Mouse (Mus musculus) heart, embryonic 10.5 days (tissue): ENCODE data around the gene Slc8a1. TPM values are rescaled to one million over a fixed set of nuclear protein-coding genes. Genes with fewer than 3 reads are reported as not detected.

ENCODE experiments used
- DNase-seq: peaks from one replicate; pipeline ENCODE4 v3.0.0-alpha.2; 2017; ENCODE audit warnings: low spot score
- H3K27ac ChIP-seq: fragments of 300-500 bp; sonication (generic); 2 replicates; pipeline ENCODE4 v1.5.1; 2016; ENCODE audit warnings: mild to moderate bottlenecking
- H3K27me3 ChIP-seq: fragments of 300-500 bp; sonication (generic); 2 replicates; pipeline ENCODE4 v1.6.1; 2016; ENCODE audit warnings: mild to moderate bottlenecking; ENCODE audit not compliant: poor library complexity, insufficient read depth, severe bottlenecking
- H3K36me3 ChIP-seq: fragments of 300-500 bp; sonication (generic); 2 replicates; pipeline ENCODE4 v1.6.1; 2016; ENCODE audit warnings: mild to moderate bottlenecking, moderate library complexity
- H3K4me1 ChIP-seq: fragments of 300-500 bp; sonication (generic); 2 replicates; pipeline ENCODE4 v1.6.1; 2016; ENCODE audit warnings: mild to moderate bottlenecking
- H3K4me3 ChIP-seq: fragments of 300-500 bp; sonication (generic); 2 replicates; pipeline ENCODE4 v1.5.1; 2016; ENCODE audit warnings: mild to moderate bottlenecking, moderate library complexity
- H3K9me3 ChIP-seq: fragments of 300-500 bp; sonication (generic); 2 replicates; pipeline ENCODE4 v1.6.1; 2016; ENCODE audit warnings: mild to moderate bottlenecking, moderate library complexity
- WGBS: fragments of 180-500 bp; shearing (Covaris S2); methylation state at CpG from one replicate; pipeline ENCODE4 v1.1.7; 2016; 5-methylcytosine and 5-hydroxymethylcytosine counted together
- polyA plus RNA-seq: library from polyadenylated mRNA; unstranded; fragments of >200 nt; fragmentation: Nextera tagmentation; extraction: Ambion mirVana; gene quantifications from 2 replicates; pipeline ENCODE4 v1.2.1, GENCODE M21; 2016

Gene Slc8a1
- polyA plus RNA-seq, 1 experiment from 2014 or later, result 58.1 TPM

DNA sequence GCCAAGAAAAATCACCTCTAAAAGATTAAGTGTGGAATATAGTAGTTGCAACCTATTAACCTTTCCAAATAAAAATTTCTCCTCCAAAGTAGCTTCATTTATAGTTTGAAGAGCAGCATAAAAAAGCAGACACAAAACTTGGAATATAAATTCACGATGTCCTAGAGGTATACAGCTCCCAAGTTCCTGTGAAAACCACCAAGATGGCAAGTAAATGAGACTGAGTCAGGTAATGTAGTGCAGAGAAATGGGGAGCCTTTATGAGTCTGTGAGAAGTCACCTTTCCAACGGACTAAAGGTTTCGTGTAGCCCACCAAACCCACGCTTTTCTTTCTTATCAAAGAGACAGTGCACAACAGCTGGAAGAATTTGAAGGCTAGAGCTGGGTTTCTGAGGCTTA, 224.2 kb downstream of the Slc8a1 start:
- no peaks in the 10 kb centered on the region for H3K27me3 ChIP-seq
- H3K9me3 ChIP-seq, result no peaks in the 10 kb centered on the region
- no peak overlapping the region for H3K4me3 ChIP-seq
- WGBS, result 75% methylated on average over 4 of the region's 4 CpGs
- DNase-seq, result no peak
- H3K27ac ChIP-seq, result no peak overlapping the region
- H3K4me1 ChIP-seq, result peaks cover 11% of the 10 kb centered on the region; the same call in 1 of the 2 replicates
- no peaks in the 10 kb centered on the region for H3K36me3 ChIP-seq

- WGBS, result 74% methylated on average over 6 of the region's 6 CpGs
- no peak overlapping the region for H3K4me3 ChIP-seq
- H3K4me1 ChIP-seq, result peaks cover 11% of the 10 kb centered on the region; the same call in 1 of the 2 replicates
- DNase-seq, result no peak
- no peaks in the 10 kb centered on the region for H3K27me3 ChIP-seq
- no peaks in the 10 kb centered on the region for H3K9me3 ChIP-seq
- H3K27ac ChIP-seq, result no peak overlapping the region
- H3K36me3 ChIP-seq, result no peaks in the 10 kb centered on the region
Observed at GRCm38 (mm10) chr17:81513368-81513958, 224.7 kb downstream of the Slc8a1 start.

GRCm38 (mm10) chr17:81505162-81505685, 233.0 kb downstream of the Slc8a1 start:
- Histone ChIP-seq H3K36me3 (no peaks in the 10 kb centered on the region), H3K4me3 (no peak overlapping the region), H3K4me1 (peaks cover 4% of the 10 kb centered on the region; the same call in 1 of the 2 replicates), H3K27ac (no peak overlapping the region), H3K27me3 (no peaks in the 10 kb centered on the region), H3K9me3 (no peaks in the 10 kb centered on the region)
- WGBS, result 81% methylated on average over 5 of the region's 5 CpGs
- DNase-seq, result no peak

DNA sequence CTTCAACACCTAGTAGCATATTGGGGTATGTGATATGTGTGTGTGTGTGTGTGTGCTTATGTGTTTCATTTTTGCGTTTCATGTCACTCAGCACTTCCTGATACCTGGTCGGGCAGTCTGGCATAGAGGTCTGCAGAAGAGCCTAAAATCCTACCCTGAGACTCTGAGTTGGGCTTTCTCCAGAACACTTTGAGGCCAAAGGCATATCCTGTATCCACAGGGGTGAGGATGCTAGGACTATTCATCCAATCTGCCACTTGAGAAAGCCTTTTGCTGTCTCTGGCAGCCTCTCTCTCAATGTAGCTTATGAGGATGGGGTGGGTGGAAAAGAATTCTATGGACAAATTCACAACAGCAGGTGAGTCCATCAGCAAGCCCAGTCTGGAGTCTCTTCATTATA, 234.1 kb downstream of the Slc8a1 start:
- no peak overlapping the region for H3K27ac ChIP-seq
- H3K27me3 ChIP-seq, result no peaks in the 10 kb centered on the region
- DNase-seq, result no peak

DNA sequence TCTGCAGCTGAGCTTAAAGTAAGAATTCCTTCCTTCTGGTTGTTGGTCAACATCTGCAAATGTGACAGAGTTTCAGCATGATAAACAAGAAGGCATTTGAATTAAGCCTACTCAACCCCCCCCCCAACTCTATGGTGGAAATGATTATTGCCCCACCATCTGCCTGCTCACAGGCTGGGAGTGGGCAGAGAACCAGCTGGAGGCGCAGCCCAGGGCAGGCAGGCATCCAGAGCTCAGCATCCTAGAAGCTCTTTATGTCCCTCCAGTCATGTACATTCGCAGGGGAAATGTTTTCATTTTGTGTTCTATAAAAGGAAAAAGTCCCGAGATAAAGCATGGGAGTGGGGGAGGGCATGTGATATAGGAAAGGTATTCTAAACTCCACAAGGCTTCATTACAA, 235.4 kb downstream of the Slc8a1 start:
- no peaks in the 10 kb centered on the region for H3K27me3 ChIP-seq
- H3K4me1 ChIP-seq, result peaks cover 4% of the 10 kb centered on the region; the same call in 1 of the 2 replicates
- H3K36me3 ChIP-seq, result no peaks in the 10 kb centered on the region
- no peak overlapping the region for H3K4me3 ChIP-seq
- no peak for DNase-seq
- H3K9me3 ChIP-seq, result no peaks in the 10 kb centered on the region
- no peak overlapping the region for H3K27ac ChIP-seq
- 68% methylated on average over 3 of the region's 3 CpGs for WGBS

More for the DNA sequence above, 234.1 kb downstream of the Slc8a1 start:
- no peaks in the 10 kb centered on the region for H3K9me3 ChIP-seq
- H3K36me3 ChIP-seq, result no peaks in the 10 kb centered on the region
- no peak overlapping the region for H3K4me3 ChIP-seq
- H3K4me1 ChIP-seq, result peaks cover 4% of the 10 kb centered on the region; the same call in 1 of the 2 replicates
- 73% methylated on average over 2 of the region's 2 CpGs for WGBS

GRCm38 (mm10) chr17:81500686-81501407, 237.3 kb downstream of the Slc8a1 start:
- H3K27me3 ChIP-seq, result no peaks in the 10 kb centered on the region
- peaks cover 4% of the 10 kb centered on the region; the same call in 1 of the 2 replicates for H3K4me1 ChIP-seq
- H3K9me3 ChIP-seq, result no peaks in the 10 kb centered on the region
- H3K4me3 ChIP-seq, result no peak overlapping the region
- WGBS, result 85% methylated on average over 5 of the region's 5 CpGs
- H3K27ac ChIP-seq, result no peak overlapping the region
- no peak for DNase-seq
- no peaks in the 10 kb centered on the region for H3K36me3 ChIP-seq

DNA sequence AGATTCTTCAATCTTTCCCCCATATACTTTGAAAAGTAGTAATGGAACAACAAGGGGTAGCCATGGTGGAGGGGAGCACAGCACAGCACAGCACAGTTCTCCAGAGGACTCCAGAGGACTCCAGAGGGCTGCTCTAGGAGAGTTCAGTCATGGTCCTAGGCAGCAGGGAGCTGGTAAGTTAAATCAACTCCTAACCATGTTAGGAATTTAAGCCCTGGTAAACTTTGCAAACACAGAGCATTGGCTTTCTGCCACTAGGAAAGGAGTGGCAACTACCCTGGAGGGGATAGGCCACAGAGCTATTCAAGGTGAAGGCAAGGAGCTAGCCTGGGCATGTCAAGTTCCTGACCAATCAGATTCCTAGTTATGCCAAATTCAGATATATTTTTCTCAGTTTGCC, 240.3 kb downstream of the Slc8a1 start:
- Histone ChIP-seq H3K4me1 (peaks cover 10% of the 10 kb centered on the region; the same call in 1 of the 2 replicates), H3K36me3 (no peaks in the 10 kb centered on the region), H3K27me3 (no peaks in the 10 kb centered on the region), H3K27ac (no peak overlapping the region), H3K9me3 (no peaks in the 10 kb centered on the region), H3K4me3 (no peak overlapping the region)
- DNase-seq, result no peak

- Histone ChIP-seq H3K9me3 (no peaks in the 10 kb centered on the region), H3K27ac (no peak overlapping the region), H3K27me3 (no peaks in the 10 kb centered on the region), H3K36me3 (no peaks in the 10 kb centered on the region), H3K4me1 (peaks cover 10% of the 10 kb centered on the region; the same call in 1 of the 2 replicates), H3K4me3 (no peak overlapping the region)
- 67% methylated on average over 1 of the region's 1 CpGs for WGBS
- no peak for DNase-seq
Observed at GRCm38 (mm10) chr17:81496616-81497015, 241.6 kb downstream of the Slc8a1 start.

DNA sequence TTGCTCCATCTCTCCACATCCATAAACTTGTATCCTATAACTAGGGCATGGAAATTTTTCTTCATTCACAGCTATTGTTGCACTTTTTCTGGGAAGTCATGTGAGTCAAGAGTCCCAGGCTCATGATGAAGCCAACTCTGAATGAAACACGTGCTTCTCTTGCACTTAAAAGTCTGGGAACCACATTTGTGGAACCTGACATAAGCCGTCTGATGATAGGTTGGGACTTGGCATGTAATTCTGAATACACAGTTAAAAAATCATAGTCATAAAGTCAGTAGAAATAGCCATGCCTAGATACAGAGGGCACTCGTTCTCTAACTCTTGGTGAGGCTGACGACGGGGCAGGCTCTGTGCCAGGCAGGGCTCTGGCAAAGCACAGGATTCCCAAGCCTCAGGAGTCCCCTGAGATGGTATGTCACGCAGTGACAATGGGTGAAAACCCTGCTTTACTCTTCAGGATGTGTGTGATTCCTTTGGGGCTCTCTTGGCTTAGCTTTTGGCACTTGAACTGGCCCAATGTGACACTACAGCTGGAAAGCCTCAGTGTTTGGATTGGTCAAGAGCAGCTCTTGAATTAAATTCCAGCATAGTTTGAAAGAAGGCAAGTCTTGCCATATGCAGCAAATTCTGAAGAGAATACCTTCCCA, 245.8 kb downstream of the Slc8a1 start:
- DNase-seq, result no peak
- no peak overlapping the region for H3K4me3 ChIP-seq
- H3K27me3 ChIP-seq, result no peaks in the 10 kb centered on the region
- H3K36me3 ChIP-seq, result no peaks in the 10 kb centered on the region
- no peaks in the 10 kb centered on the region for H3K9me3 ChIP-seq
- H3K4me1 ChIP-seq, result 0 out of 2 replicates have a peak, but pooled peaks cover 6% of the 10 kb centered on the region
- WGBS, result 82% methylated on average over 6 of the region's 6 CpGs
- no peak overlapping the region for H3K27ac ChIP-seq

GRCm38 (mm10) chr17:81486388-81486787, 251.8 kb downstream of the Slc8a1 start:
- no peaks in the 10 kb centered on the region for H3K27me3 ChIP-seq
- no peak overlapping the region for H3K4me3 ChIP-seq
- DNase-seq, result no peak
- 65% methylated on average over 1 of the region's 1 CpGs for WGBS
- peaks cover 12% of the 10 kb centered on the region; the same call in 1 of the 2 replicates for H3K4me1 ChIP-seq
- H3K9me3 ChIP-seq, result no peaks in the 10 kb centered on the region
- no peaks in the 10 kb centered on the region for H3K36me3 ChIP-seq
- H3K27ac ChIP-seq, result no peak overlapping the region

- DNase-seq, result peak; percentile 78
- WGBS, result 46% methylated on average over 11 of the region's 11 CpGs
- peak overlapping the region; percentile 22; the same call in 1 of the 2 replicates for H3K4me3 ChIP-seq
- no peaks in the 10 kb centered on the region for H3K27me3 ChIP-seq
- peak overlapping the region; percentile 42 for H3K27ac ChIP-seq
- H3K9me3 ChIP-seq, result no peaks in the 10 kb centered on the region
- no peaks in the 10 kb centered on the region for H3K36me3 ChIP-seq
- peaks cover 19% of the 10 kb centered on the region for H3K4me1 ChIP-seq
Observed at GRCm38 (mm10) chr17:81481843-81482490, 256.2 kb downstream of the Slc8a1 start.

DNA sequence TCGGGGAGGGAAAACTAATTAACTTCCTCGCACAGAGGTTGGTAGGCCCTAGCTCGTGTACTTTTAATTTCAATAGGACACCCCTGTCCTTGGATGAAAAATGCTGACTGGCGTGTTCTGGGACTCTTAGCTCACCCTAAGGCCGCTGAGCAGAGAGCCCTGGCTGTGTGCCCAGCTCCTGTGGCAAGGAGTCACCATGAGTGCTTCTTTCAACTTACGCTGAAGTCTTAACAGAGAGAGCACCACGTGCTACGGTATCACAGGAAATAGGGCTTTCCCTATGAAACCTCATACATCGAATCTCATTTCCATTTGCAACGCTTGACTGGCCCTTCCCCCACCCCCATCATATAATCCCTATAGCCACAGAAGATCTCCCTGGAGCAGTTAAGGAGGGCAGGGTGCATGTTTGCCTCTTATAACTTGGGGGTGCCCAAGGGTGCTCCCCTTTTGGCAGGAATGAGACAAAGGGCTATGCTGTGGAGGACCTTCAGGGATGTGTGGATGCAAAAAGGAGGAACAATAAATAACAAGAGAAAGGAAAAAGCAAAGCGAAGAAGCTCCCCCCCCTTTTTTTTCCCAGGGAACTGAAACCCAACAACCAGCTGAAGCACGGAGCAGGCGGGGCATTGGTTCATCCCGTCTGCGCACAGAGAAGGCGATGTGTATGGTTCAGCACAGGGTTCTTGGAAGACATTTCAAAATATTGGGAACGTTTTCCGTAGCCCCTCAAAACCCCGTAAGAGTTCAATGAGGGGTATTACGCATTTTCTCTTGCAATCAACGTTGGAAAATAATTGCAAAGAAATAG, 257.6 kb downstream of the Slc8a1 start:
- 81% methylated on average over 21 of the region's 21 CpGs for WGBS
- Histone ChIP-seq H3K27me3 (no peaks in the 10 kb centered on the region), H3K27ac (0 out of 2 replicates have a peak overlapping the region, but pooled peaks have one; percentile 56), H3K4me1 (peaks cover 14% of the 10 kb centered on the region), H3K4me3 (no peak overlapping the region), H3K9me3 (no peaks in the 10 kb centered on the region), H3K36me3 (no peaks in the 10 kb centered on the region)
- DNase-seq, result no peak
